Mouse (Mus musculus): ENCODE data around the gene Glis1.

DNA sequence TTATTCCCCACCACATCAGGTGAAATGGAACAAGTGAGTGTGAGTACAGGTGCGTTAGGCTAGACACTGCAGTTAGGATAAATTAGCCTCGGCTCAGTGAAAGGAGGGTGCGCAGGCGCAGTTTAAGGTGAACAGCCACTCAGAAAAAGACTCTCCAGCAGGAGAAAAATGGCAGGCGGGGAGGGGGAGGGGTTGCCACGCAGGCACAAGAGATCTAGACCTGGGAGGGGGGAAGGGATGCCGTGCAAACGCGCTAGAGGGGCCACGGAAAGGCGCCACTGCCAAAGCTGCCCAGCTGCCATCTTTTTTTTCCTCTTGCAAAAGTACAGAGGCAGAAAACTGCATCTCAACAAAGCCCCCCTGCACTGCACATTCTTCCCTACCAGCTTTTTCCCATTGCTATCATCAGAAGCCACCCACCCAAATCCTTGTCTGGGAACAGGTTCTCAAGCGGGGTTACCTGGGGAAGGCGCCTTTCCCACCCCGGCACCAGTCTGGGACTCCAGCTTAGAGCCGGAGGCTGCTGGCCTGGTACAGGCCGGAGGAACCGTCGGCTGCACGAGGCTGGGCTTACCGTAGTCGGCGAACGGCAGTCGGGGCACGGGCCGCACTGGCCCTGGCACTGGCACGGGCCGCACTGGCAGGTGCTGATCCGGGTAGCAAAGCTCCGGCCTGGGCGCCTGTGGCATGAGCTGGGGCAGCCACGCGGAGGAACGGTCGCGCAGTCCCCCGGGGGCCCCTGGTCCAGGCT is 248.8 kb downstream of the Glis1 start:
- TF ChIP-seq EP300 (IDR thresholded peaks at IDR 0.05; ENCODE audit: low read depth) = no peak
- TF ChIP-seq CTCF (IDR thresholded peaks at IDR 0.05; ENCODE audit: low read depth) = no peak

Measured in heart, postnatal 0 days (tissue).